Mouse (Mus musculus): Measurements from ENCODE around the gene Zfp335. TPM values are rescaled to one million over a fixed set of nuclear protein-coding genes. Genes with fewer than 3 reads are reported as not detected.

Gene Zfp335
- total RNA-seq, 2 experiments from 2014 or later = 23.8 to 29.7 TPM

DNA sequence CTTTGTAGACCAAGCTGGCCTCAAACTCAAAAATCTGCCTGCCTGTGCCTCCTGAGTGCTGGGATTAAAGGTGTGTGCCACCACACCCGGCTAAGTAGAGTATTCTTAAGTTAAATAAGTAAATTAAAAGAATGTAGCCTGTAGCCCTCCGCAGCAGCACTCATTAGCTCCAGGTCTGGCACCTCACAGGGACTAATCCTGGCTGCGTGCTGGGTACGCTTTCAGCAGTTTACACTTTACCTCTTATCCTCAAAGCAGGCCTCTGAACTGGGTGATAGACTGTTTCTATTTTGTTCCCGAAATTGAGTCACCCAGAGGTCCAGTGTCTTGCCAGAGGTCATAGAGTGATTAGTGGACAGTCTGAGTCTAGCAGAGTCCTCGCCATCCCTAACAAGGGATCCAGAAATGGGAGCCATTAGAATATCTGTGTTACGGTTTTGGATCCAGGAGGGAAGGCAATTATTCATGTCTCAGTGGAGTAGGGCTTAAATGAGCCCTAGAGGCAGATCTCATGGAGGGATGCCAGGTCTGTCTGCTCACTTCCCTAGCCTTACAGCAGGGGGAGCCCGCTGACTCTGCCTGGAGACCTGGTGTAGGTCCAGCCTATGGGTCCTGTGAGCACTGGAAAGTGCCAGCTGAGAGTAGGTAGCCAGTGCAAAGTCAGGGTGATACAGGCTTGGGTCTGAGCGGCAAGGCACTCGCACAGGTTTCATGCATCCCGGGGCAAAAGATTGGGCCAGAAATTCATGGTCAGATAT, 12.7 kb upstream of the Zfp335 start:
- peak; percentile 87 to 88 for DNase-seq

DNA sequence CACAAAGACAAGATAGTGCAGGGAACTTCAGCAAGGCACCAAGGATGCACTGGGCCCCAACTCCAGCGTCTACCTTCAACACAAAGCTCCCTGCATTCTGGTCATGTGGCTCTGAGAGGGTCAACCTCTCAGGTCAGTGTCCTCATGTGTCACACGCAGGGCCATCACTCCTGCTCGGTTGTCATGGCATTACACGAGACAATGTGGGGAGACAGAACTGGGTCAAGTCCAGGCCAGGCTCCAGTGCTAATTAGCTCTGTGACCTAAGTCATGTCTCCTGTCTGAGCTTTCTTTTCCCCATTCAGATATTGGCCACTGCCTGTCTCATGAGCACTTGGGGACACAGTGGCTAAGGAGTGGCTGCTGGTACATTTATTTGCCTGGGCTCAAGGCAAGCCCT, 11.7 kb upstream of the Zfp335 start:
- no peak for DNase-seq

DNA sequence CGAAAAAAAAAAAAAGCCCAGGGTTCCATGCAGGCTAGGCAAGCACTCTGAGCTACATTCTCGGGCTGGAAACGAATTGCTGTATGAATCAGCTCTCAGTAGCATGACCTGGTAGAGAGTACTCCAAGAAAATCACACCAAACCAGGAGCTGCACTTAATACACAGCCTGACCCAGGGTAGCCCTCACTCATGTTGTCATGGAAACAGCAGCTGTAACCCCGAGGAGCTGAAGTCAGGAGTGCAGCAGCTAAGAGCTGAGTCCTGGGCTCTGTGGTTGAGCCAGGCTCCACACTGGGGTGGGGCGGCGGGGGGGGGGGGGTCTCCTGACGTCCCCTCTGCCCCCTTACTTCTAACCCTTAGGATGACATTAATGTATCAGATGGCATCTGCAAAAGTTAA, 10.4 kb upstream of the Zfp335 start:
- DNase-seq = no peak

DNA sequence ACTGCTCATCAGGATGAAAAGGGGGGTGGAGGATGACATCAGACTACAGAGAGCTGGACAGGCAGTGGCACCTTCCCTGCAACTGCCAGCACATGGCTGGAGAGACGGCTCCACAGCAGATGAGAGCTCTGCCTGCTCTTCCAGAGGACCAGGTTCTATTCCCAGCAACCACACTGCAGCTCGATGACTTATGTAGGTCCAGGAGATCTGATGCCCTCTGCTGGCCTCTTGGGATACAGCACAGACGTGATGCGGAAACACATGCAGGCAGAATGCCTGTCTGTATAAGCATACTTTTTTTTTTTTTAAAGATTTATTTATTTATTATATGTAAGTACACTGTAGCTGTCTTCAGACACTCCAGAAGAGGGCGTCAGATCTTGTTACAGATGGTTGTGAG, 6.8 kb upstream of the Zfp335 start:
- DNase-seq = no peak

DNA sequence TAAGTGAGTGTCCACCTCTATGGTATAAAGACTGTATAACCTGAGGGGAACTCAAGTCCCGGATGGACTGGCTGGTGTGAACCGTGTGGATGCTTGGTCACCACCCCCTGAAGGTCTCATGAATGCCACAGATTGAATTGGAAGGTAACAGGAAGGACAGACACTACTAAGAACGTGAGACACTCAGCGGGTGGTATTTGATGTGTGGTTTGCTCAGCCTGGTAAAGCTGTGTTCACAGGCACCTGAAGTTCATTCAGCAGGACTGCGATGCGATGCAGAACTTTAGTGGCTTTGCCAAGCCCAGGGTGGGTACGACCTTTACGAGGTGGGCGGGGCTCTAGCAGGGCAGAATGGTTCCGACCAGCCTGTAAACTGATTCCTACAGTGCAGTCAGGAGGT, 5.8 kb upstream of the Zfp335 start:
- DNase-seq = no peak

DNA sequence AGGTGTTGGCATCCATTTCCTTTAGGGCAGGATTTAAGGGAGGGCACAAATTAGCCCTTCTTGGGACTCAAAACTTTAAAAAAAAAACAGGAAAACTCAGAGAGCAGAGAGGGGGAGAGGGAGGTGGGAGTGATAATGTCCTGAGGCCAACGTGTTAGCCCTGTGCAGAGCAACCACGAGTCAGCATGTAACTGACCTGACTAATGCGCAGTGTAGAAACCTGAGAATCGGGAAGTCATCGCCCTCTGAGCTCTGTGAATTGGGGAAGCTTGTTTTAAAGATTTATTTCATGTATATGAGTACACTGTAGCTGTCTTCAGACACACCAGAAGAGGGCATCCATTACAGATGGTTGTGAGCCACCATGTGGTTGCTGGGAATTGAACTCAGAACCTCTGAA, 5.3 kb upstream of the Zfp335 start:
- DNase-seq = no peak

DNA sequence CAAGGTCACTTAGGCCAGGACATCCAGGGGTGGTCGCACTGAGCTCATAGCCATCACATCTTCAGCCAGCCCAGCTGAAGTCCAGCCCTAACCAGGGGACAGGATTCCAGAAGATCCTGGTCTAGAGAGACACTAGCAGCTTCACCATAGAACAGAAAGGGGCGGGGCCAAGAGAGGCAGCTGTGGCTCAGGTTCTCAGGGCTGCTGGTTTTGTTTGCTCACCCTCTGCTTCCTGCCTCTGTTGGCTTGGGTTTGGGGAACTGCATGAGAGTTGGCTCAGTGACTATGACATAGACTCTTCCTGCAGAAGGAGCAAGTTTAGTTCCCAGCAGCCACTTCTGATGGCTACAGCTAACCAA, 1.9 kb upstream of the Zfp335 start:
- DNase-seq = no peak

DNA sequence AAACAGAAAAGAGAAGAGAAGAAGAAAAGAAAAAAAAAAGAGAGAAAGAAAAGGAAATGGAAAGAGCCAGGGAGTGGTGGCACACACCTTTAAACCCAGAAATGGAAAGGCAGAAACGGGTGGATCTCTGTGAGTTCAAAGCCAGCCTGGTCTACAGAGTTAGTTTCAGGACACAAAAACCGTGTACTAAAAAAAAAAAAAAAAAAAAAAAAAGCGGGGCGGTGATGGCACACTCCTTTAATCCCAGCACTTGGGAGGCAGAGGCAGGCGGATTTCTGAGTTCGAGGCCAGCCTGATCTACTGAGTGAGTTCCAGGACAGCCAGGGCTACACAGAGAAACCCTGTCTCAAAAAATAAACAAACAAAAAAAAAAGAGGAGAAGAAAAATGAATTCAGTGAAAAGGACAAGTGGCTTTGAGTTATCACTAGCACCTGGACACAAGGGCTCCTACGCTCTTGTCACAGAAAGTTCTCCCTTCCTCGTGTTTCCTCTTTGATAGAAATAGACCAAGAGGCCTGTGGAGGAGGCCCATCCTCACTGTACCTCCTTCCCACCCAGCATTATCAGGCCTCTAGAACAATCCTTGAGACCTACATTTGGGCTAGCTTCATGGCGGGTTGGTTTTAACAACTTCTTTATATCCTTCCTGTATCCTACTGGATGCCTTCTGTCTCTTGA, 1.3 kb upstream of the Zfp335 start:
- no peak for DNase-seq

DNA sequence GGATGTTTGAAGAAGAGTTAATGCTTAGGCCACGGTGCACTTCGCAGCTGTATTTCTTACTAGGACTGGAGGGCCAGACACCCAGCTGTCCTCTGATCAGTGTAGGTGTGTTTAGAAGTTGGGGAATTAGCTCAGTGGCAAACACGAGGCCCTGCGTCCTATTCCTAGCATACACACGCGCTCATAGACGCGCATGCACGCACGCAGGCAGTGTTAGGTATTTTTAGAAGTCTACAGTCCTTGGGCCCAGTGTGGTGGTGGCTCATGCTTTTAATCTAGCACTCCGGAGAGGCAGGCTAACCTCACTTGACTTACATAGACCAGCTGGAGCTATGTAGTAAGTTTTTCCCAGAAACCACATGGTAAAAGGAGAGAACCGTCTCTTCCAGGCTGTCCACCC, 594 bp upstream of the Zfp335 start:
- DNase-seq = no peak

DNA sequence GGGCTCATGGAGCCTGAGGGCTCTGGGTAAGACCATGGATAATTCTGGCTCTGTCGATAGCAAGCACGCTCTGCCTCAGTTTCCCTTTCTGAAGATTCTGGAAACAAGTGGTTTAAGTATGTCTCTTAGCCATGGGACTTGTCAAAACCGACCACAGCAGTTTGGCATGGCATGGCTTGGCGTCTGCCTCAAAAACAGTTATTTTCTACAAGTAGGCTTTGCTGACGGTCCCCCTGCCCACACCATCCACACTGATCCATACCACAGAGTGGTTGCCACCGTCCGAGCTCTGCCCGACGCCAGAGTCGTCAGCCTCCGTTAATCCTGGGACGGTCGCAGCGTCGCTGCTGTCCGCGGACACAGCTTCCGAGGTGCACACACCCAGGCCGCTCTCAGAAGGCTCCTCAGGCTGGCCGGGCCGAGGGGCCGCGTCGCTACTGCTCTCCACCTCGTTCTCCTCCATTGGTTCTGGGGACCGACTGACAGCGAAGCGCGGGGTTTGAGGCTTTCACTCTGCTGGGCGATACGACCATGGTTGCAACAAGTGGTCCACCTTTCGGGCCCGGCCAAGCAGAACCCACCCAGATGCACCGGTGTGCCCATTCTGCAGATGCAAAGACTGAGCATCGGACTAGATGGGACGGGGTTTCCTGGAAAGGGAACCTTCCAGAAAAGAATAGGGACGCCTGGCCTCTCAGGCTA, 1.0 kb downstream of the Zfp335 start:
- DNase-seq = no peak

DNA sequence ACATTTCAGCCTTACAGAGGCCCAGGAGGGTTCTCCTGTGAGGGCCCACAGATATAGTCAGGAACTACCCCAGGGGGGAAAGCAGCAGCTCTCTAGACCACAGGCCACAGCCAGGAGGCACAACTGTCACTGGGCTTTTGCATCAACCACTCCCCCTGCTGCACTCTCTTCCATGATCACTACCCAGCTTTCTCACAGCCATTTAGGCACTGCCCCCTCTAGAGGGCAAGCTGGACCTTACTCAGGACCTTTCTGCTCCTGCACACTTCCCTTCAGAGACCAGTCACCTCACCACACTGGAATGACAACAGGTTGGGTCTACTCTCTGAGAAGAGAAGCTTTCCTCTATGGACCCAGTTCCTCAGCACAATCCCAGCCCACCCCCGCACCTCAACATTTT, 2.0 kb downstream of the Zfp335 start:
- no peak for DNase-seq

DNA sequence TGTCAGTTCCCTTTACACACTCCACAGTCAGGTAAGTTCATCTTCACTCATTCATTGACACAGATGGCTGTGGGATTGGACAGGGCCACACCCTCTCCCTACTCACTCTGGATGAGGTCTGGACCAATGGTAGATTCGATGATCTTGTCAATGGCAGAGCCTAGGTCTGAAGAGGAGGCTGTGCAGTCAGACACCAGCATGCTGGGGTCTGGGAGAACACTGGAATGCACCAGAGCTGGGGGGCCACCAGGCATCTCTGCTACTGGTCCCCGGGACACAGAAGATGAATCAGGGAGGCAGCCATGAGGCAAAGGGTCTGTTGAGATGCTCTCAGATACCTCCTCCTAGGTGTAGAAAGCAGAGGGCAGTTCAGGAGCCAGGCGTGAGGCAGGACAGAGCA, 2.5 kb downstream of the Zfp335 start:
- DNase-seq = no peak

DNA sequence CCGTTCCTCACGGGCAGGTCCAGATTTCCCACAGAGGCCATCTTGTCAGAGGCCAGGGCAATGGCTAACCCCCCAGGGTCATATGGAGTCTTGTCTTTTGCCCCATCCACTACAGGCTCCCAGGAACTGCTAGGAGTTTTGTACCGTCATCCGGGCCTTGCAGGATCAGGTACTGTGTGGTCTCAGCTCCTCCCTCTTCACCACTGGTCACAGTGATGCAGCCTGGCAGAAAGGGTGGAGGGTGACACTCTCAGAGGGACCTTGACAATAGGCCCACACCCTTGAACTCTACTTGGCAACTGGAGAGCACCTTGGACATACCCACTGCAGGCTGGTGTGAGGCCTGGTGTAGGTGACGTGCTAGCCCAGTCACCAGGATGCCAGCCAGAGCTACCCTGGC, 3.5 kb downstream of the Zfp335 start:
- no peak for DNase-seq

DNA sequence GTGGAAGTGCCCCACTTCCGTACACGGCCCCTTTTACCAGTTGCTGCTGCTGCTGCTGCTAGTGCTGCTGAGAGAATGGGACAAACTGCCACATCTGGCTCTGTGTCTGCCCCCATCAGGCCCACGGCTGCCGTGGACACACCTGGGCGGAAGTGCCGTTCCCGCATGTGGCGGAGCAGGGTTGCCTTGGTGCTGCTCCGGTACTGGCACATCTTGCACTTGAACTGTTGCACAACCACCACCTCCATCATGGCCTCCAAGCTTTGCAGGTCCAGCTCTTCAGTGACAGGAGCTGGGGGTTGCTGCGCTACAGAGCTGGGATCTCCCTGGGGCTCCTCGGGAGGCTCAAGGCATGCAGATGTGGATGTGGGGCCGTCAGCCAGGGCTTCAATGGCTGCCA, 4.0 kb downstream of the Zfp335 start:
- DNase-seq = no peak

DNA sequence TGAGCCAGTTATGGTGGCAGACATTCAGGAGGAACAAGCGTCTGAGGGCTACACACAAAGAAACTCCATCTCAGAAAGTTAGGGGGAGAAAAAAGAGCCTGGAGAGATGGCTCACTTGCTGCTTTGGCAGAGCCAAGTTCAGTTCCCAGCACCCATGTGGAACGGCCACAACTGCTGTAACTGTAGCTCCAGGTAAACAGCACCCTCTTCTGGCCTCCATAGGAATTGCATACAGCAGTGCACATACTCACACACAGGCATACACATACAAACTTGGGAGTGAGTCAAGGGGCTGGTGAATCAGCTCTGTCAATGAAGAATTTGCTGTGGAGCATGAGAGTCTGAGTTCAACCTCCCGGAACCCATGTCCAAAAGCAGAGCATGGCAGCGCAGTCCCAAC, 5.5 kb downstream of the Zfp335 start:
- no peak for DNase-seq

DNA sequence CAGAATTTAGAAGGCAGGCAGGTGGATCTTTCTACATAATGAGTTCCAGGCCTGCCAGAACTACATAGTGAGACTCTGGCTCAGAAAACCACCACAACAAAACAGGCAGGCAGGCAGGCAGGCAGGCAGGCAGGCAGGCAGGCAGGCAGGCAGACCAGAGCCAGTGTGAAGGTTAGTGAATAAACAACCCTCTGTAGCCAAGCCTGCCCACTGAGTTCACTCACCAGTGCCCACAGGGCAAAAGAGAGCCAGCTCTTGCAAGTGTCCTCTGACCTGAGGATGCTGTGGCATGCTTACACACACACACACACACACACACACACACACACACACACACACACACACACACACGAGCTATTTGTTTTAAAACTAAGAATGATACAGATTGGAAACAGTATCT, 8.1 kb downstream of the Zfp335 start:
- DNase-seq = no peak

DNA sequence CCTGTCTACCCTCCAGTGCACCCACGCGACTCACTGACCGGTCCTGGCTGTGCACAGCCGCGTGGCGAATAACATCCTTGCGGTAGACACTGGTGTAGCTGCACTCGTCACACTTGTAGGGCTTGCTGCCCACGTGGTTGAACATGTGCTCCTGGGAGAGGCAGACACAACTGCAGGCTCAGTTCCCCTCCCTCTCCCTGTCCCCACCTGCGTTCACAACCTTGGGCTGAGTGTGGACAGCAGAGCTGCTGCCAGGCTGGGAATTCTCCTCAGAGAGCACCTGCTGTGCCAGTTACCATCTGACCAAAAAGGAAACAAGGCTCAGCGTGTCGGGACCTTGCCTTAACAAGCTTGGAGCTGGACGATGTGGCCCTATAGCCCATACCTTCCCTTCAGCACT, 10.2 kb downstream of the Zfp335 start:
- no peak for DNase-seq

DNA sequence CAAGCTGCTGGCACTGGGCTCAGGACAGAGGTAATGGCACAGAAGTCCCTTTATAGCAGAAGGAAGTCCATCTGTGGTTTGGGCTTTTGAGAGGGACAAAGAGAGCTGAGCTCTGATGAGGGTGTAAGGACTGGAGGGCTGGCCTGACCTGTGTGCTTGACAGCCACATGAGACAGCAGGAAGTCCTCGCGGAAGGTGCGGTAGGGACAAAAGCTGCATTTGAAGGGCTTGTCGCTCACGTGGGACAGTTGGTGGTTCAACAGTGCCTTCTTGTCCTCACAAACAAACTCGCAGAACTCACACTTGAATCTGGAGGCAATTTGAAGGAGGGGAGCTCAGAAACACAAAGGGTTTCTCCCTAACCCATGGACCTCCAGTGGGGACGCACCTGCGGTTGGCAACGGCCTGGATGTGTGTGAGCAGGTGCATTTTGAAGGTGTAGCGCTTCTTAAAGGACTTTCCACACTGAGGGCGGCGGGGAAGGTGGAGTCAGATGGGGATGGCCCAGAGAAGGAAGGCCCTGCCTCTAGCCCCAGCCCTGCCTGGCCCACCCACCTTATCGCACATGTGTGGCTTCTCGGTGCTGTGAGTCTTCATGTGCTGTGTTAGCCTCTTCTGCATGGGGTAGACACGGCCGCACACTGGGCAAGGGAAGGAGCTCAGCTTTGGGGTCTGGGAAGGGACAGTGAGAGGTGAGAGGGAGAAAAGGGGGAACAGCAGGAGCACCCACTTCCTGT, 11.7 kb downstream of the Zfp335 start:
- no peak for DNase-seq

DNA sequence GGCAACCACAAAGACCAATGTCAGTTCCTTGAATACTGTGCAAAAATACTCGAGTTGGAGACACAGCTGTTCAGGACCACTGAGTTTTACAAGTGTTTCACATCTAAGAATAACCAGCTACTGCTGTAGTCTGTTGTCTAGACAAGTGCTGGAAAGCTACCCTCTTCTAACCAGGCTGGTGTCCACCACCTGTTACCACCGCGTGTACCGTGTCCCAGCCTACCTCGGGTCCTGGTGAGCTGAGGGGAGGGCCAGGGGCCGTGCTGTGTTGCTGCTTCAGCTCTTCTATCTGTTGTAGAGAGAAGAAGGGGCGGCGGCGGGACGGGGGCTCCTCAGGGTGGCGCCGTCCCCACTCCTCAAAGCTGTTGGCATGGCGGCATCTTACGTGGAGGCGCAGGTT, 12.5 kb downstream of the Zfp335 start:
- DNase-seq = no peak

DNA sequence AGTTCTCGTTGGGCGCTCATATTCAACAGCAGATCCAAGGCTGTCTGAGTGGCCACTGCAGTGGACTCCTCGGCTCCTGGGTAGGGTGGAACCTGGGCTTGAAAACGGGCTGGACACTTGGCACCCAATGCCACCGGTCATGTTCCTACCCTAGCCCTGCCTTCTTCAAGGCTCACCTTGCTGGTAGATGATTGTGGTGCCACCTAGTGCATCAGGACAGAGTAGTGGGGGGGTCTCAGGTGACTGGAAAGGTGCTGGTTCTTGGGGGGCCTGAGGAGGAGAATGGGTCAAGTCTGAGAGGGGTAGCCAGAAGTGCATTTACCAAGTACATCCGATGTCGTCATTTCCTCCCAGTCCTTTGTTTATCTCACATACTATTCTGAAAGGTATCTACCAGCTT, 13.5 kb downstream of the Zfp335 start:
- no peak for DNase-seq

DNA sequence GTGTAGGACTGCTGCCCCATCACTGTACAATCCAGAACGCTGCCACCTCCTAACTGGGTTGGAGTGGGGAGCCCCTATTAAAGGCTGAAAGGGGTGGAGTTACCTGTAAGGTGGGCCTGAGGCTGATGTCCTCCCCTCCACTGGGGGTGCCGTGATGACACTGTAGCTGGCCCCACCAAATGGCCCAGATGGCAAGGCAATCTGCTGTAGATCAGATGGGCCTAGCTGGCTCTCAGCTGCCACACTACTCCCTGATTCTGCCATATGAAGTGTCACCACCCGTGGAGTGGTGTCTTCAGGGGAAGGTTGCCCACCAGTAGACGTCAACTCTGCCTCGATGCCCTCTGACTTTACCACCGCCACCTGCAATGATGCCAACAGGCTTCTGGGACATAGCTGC, 15.7 kb downstream of the Zfp335 start:
- no peak for DNase-seq

DNA sequence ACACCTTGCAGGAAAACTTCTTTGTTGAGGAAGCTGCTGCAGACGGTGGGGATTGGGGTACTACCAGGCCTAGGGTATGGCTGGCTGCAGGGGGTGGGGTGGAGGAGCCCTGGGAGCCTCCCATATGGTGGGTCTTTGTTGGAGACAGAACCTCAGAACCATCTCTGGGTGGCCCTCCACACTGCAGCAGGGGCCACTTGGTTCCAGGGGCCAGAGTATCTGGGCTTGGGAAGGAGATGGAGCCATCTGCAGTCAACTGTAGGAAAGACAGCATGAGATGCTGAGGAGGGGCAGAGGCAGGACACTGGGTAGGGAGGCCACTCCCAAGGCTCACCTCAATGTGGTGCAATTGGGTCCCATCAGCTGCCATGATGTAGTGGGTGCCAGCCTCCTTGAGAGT, 16.9 kb downstream of the Zfp335 start:
- no peak for DNase-seq

DNA sequence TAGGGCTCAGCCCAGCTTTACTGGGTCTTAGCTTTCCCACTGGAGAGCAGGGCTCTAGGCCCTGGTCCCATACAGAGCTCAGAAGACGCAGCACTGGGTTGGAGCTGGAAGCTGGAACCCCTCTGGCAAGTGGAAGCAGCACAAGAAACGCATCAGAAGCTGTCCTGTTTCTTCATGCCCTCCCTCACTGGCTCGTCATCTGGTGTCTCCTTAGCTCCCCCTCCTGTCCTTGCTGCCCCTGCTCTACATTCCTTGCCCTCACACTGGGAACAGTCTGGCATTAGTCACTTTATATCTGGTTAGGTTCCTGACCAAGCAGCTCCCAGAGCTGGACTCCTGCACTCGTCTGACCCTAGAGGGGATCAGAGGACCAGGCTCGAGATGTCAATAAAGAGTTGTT, 17.5 kb downstream of the Zfp335 start:
- DNase-seq = no peak

All from layer of hippocampus, postnatal 36 days (tissue).